Mouse (Mus musculus): ENCODE measurements around the gene Olfr513. TPM values are rescaled to one million over a fixed set of nuclear protein-coding genes. Genes with fewer than 3 reads are reported as not detected.

The Olfr513 gene
- polyA plus RNA-seq (2014; fragmentation: Nextera tagmentation; extraction: Ambion mirVana): not detected in 2 replicates

DNA sequence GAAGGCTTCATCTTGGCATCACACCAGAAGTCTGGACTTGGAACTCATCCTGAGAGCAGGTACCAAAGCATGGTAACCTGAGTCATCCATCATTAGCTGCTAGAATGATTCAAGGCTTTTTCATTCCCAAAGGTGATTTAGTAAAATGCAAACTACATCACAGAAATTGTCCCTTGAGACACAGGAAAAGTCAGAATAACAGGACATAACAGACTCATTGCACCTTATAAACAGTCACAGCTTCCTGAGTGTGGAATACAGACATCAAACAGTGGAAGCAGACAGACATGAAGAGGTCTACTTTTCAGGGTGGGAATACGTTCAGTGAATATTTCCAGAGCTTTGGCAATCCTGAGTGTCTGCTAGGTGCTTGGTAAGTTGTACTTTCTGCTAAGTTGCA, at the start of gene Olfr513:
Olfr513 (plus strand) TSS at position 301 of the 400 bp plus-strand sequence.
- WGBS: 82% methylated on average over 1 of the region's 1 CpGs
- Histone ChIP-seq H3K27me3 (ENCODE audit: control insufficient read depth, insufficient read depth, low read length) (no peaks in the 10 kb centered on the region), H3K27ac (replicated peaks; ENCODE audit: low read depth, low read length) (no peak within 1 kb of the TSS), H3K9ac (replicated peaks; ENCODE audit: low read length) (no peak within 1 kb of the TSS), H3K4me1 (ENCODE audit: control insufficient read depth, insufficient read depth, low read length) (no peaks in the 10 kb centered on the region), H3K36me3 (ENCODE audit: control insufficient read depth, insufficient read depth, low read length) (no peaks in the 10 kb centered on the region), H3K4me2 (ENCODE audit: low read length) (no peak within 1 kb of the TSS), H3K9me3 (ENCODE audit: control insufficient read depth, low read length) (no peaks in the 10 kb centered on the region), H3K4me3 (replicated peaks; ENCODE audit: low read depth, low read length) (no peak within 1 kb of the TSS)
- ATAC-seq (ENCODE audit: low FRiP score, low TSS enrichment) (no peak), DNase-seq (no peak)

DNA sequence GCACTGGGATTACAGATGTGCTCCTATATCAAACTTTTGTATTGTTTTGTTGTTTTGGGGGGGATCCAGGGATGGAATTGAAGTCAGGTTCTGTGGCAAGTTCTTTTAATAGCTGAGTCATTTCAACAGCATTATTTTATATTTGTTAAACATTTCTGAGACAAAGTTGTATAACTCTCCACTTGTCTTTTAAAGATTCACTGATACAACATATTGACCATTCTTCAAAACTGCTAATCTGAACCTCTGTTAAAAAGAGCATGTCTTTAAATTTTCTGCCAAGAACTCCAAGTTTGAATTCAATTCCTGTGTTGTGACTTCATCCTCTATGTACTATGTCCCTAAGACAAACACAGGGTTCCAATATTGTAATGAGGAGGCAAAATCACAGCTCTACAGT, 37.8 kb upstream of the Olfr513 start, which contains the start of gene Olfr512:
Olfr512 (plus strand) TSS at position 301 of the 400 bp plus-strand sequence.
- Histone ChIP-seq H3K9me3 (ENCODE audit: control insufficient read depth, low read length) (no peaks in the 10 kb centered on the region), H3K9ac (replicated peaks; ENCODE audit: low read length) (no peak within 1 kb of the TSS), H3K36me3 (ENCODE audit: control insufficient read depth, insufficient read depth, low read length) (no peaks in the 10 kb centered on the region), H3K4me3 (replicated peaks; ENCODE audit: low read depth, low read length) (no peak within 1 kb of the TSS), H3K4me1 (ENCODE audit: control insufficient read depth, insufficient read depth, low read length) (no peaks in the 10 kb centered on the region), H3K4me2 (ENCODE audit: low read length) (no peak within 1 kb of the TSS), H3K27ac (replicated peaks; ENCODE audit: low read depth, low read length) (no peak within 1 kb of the TSS), H3K27me3 (ENCODE audit: control insufficient read depth, insufficient read depth, low read length) (no peaks in the 10 kb centered on the region)
- no peak for DNase-seq
- no peak for ATAC-seq (ENCODE audit: low FRiP score, low TSS enrichment)

DNA sequence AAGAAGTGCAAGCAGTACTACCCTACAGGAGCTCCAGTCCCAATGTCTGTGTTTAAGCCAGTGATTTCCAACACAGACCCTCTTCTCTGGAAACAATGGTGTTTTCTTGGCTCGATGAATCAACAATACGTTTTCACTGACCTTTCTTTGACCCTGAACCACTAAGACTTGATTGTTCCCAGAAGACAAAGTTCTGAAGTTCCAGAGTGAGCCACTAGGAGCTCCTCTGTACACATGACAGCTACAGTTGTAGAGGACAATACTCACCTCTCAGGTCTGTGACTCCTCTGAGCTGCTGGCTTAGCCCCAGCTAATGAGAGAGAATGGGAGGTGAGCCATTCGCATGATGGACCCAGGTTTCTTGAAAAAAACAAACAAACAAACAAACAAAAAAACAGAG, 9.6 kb downstream of the Olfr513 start:
- Histone ChIP-seq H3K36me3 (ENCODE audit: control insufficient read depth, insufficient read depth, low read length) (no peaks in the 10 kb centered on the region), H3K9me3 (ENCODE audit: control insufficient read depth, low read length) (no peaks in the 10 kb centered on the region), H3K4me2 (ENCODE audit: low read length) (no peak overlapping the region), H3K27ac (replicated peaks; ENCODE audit: low read depth, low read length) (no peak overlapping the region), H3K9ac (replicated peaks; ENCODE audit: low read length) (no peak overlapping the region), H3K27me3 (ENCODE audit: control insufficient read depth, insufficient read depth, low read length) (no peaks in the 10 kb centered on the region), H3K4me1 (ENCODE audit: control insufficient read depth, insufficient read depth, low read length) (no peaks in the 10 kb centered on the region), H3K4me3 (replicated peaks; ENCODE audit: low read depth, low read length) (no peak overlapping the region)
- ATAC-seq (ENCODE audit: low FRiP score, low TSS enrichment): no peak
- DNase-seq: no peak
- WGBS: 26% methylated on average over 3 of the region's 3 CpGs

DNA sequence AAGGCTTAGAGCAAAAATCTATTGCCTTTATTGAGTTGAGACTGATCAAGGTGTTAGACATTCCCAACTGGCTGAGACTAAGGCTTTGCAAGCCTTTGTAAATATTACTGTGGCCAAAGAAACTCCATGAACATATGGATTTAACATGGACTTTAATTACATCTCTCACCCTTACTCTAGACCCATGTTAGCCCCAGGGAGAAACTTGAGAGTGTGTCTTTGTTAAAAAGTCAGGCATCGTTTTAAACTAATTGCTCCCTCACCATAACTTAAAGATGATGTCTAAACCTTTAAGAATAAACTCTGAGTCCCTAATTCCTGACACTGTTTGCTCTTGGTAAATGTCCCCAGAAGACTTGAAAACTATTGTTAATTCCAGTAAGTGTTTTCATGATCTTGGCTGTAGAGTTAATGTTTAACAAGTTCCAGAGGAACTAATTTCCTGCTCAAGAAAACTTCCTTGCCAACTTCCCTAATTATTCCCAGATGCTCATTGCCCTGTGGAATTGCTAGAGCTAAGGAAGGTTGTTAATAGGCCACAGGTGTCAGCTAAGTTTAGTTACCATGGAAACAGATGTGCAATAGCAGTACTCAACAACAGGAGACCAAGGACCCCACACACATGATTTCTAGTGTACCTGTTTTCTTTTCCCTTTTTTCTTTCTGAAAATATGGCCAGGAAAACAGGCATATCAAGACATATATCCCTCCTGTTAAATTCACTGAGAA, 46.6 kb downstream of the Olfr513 start:
- Histone ChIP-seq H3K9ac (replicated peaks; ENCODE audit: low read length) (no peak overlapping the region), H3K9me3 (ENCODE audit: control insufficient read depth, low read length) (no peaks in the 10 kb centered on the region), H3K27me3 (ENCODE audit: control insufficient read depth, insufficient read depth, low read length) (no peaks in the 10 kb centered on the region), H3K4me3 (replicated peaks; ENCODE audit: low read depth, low read length) (no peak overlapping the region), H3K4me2 (ENCODE audit: low read length) (no peak overlapping the region), H3K27ac (replicated peaks; ENCODE audit: low read depth, low read length) (no peak overlapping the region), H3K4me1 (ENCODE audit: control insufficient read depth, insufficient read depth, low read length) (no peaks in the 10 kb centered on the region), H3K36me3 (ENCODE audit: control insufficient read depth, insufficient read depth, low read length) (no peaks in the 10 kb centered on the region)
- ATAC-seq (ENCODE audit: low FRiP score, low TSS enrichment) (no peak), DNase-seq (no peak)
- WGBS: 77% methylated on average over 1 of the region's 1 CpGs

Other genes with a start within 250 kb of the Olfr513 start
- gene Olfr502, start 225.9 kb upstream of the Olfr513 start, polyA plus RNA-seq (2014; fragmentation: Nextera tagmentation; extraction: Ambion mirVana): not detected in 2 replicates
- gene Olfr503, start 206.4 kb upstream of the Olfr513 start, polyA plus RNA-seq (2014; fragmentation: Nextera tagmentation; extraction: Ambion mirVana): not detected in 2 replicates
- gene Olfr504, start 185.2 kb upstream of the Olfr513 start, polyA plus RNA-seq (2014; fragmentation: Nextera tagmentation; extraction: Ambion mirVana): not detected in 2 replicates
- gene Olfr506, start 140.2 kb upstream of the Olfr513 start, polyA plus RNA-seq (2014; fragmentation: Nextera tagmentation; extraction: Ambion mirVana): not detected in 2 replicates
- gene Olfr507, start 129.2 kb upstream of the Olfr513 start, polyA plus RNA-seq (2014; fragmentation: Nextera tagmentation; extraction: Ambion mirVana): not detected in 2 replicates
- gene Olfr508, start 121.0 kb upstream of the Olfr513 start, polyA plus RNA-seq (2014; fragmentation: Nextera tagmentation; extraction: Ambion mirVana): not detected in 2 replicates
- 0.05 TPM in 1 of 2 replicates, not detected in the other for gene Olfr509, start 99.1 kb upstream of the Olfr513 start, polyA plus RNA-seq (2014; fragmentation: Nextera tagmentation; extraction: Ambion mirVana)
- gene Olfr510, start 84.6 kb upstream of the Olfr513 start, polyA plus RNA-seq (2014; fragmentation: Nextera tagmentation; extraction: Ambion mirVana): not detected in 2 replicates
- gene Olfr512, start 37.7 kb upstream of the Olfr513 start, polyA plus RNA-seq (2014; fragmentation: Nextera tagmentation; extraction: Ambion mirVana): not detected in 2 replicates
- gene Olfr514, start 75.0 kb downstream of the Olfr513 start, polyA plus RNA-seq (2014; fragmentation: Nextera tagmentation; extraction: Ambion mirVana): not detected in 2 replicates
- gene Olfr516, start 99.6 kb downstream of the Olfr513 start, polyA plus RNA-seq (2014; fragmentation: Nextera tagmentation; extraction: Ambion mirVana): not detected in 2 replicates
- gene Olfr517, start 121.4 kb downstream of the Olfr513 start, polyA plus RNA-seq (2014; fragmentation: Nextera tagmentation; extraction: Ambion mirVana): not detected in 2 replicates
- not detected in 2 replicates for gene Olfr518, start 134.0 kb downstream of the Olfr513 start, polyA plus RNA-seq (2014; fragmentation: Nextera tagmentation; extraction: Ambion mirVana)
- not detected in 2 replicates for gene Olfr519, start 143.4 kb downstream of the Olfr513 start, polyA plus RNA-seq (2014; fragmentation: Nextera tagmentation; extraction: Ambion mirVana)
- gene Nlrp10, start 179.2 kb downstream of the Olfr513 start, polyA plus RNA-seq (2014; fragmentation: Nextera tagmentation; extraction: Ambion mirVana): 0.04 TPM in 1 of 2 replicates, not detected in the other
- gene Eif3f, start 183.4 kb downstream of the Olfr513 start, polyA plus RNA-seq (2014; fragmentation: Nextera tagmentation; extraction: Ambion mirVana): 81.3 and 94.1 TPM in 2 replicates
- gene Tub, start 199.4 kb downstream of the Olfr513 start, polyA plus RNA-seq (2014; fragmentation: Nextera tagmentation; extraction: Ambion mirVana): 39.3 and 47.4 TPM in 2 replicates

All from midbrain, embryonic 14.5 days (tissue).